Mouse (Mus musculus) stomach, embryonic 14.5 days (tissue): ENCODE measurements at regions not wholly inside any gene's neighbourhood (a gene's known extent, or its start where the extent isn't known, plus 50 kb on each side); places are given as distances from the start of the nearest gene placed in this dataset.

Source experiments
- ATAC-seq: fragments of 200-750 bp; cut with Nextera tagmentation; 2 replicates; pipeline ENCODE4 v1.8.0; 2017; ENCODE audit warnings: low read depth, moderate TSS enrichment; ENCODE audit not compliant: insufficient number of reproducible peaks, insufficient read depth, low FRiP score
- H3K27ac ChIP-seq: fragments of 300-500 bp; sonication (generic); 2 replicates; pipeline ENCODE4 v1.5.1; 2014; ENCODE audit warnings: mild to moderate bottlenecking, low read length, moderate library complexity, mixed read lengths
- H3K27me3 ChIP-seq: fragments of 300-500 bp; sonication (generic); 2 replicates; pipeline ENCODE4 v1.6.1; 2014; ENCODE audit warnings: low read length, control low read depth, mixed read lengths; ENCODE audit not compliant: control insufficient read depth, insufficient read depth
- H3K36me3 ChIP-seq: fragments of 300-500 bp; sonication (generic); 2 replicates; pipeline ENCODE4 v1.6.1; 2014; ENCODE audit warnings: mild to moderate bottlenecking, control low read depth, low read length, moderate library complexity, mixed read lengths; ENCODE audit not compliant: control insufficient read depth, insufficient read depth
- H3K4me1 ChIP-seq: fragments of 300-500 bp; sonication (generic); 2 replicates; pipeline ENCODE4 v1.6.1; 2014; ENCODE audit warnings: low read length, control low read depth, mixed read lengths; ENCODE audit not compliant: control insufficient read depth, insufficient read depth
- H3K4me2 ChIP-seq: fragments of 300-500 bp; sonication (generic); replicated peaks from 2 replicates; pipeline ENCODE4 v1.6.1; 2014; ENCODE audit warnings: low read depth, low read length, control low read depth
- H3K4me3 ChIP-seq: fragments of 300-500 bp; sonication (generic); 2 replicates; pipeline ENCODE4 v1.5.1; 2014; ENCODE audit warnings: low read depth, low read length, control low read depth
- H3K9ac ChIP-seq: fragments of 300-500 bp; sonication (generic); replicated peaks from 2 replicates; pipeline ENCODE4 v1.6.1; 2014; ENCODE audit warnings: low read depth, mild to moderate bottlenecking, control low read depth, low read length, moderate library complexity, mixed read lengths
- H3K9me3 ChIP-seq: fragments of 300-500 bp; sonication (generic); 2 replicates; pipeline ENCODE4 v1.6.1; 2016; ENCODE audit warnings: low read depth, low read length, control low read depth; ENCODE audit not compliant: control insufficient read depth
- WGBS: fragments of 180-500 bp; shearing (Covaris S2); extraction: QIAGEN DNeasy Blood & Tissue Kit; methylation state at CpG from one replicate; pipeline ENCODE4 v1.1.7; 2014; 5-methylcytosine and 5-hydroxymethylcytosine counted together

- no peak for ATAC-seq
- Histone ChIP-seq H3K9me3 (no peaks in the 10 kb centered on the region), H3K4me3 (no peak overlapping the region), H3K27me3 (no peaks in the 10 kb centered on the region), H3K36me3 (no peaks in the 10 kb centered on the region), H3K4me1 (no peaks in the 10 kb centered on the region), H3K27ac (no peak overlapping the region), H3K4me2 (no peak overlapping the region), H3K9ac (no peak overlapping the region)
- 88% methylated on average over 3 of the region's 3 CpGs for WGBS
These were observed 176.1 kb upstream of the Sash1 start for GRCm38 (mm10) chr10:9061979-9062378.

GRCm38 (mm10) chr10:9055274-9055673, 169.4 kb upstream of the Sash1 start:
- 77% methylated on average over 3 of the region's 3 CpGs for WGBS
- Histone ChIP-seq H3K27ac (no peak overlapping the region), H3K36me3 (no peaks in the 10 kb centered on the region)

GRCm38 (mm10) chr10:9053371-9053770, 167.5 kb upstream of the Sash1 start:
- Histone ChIP-seq H3K9me3 (no peaks in the 10 kb centered on the region), H3K36me3 (no peaks in the 10 kb centered on the region), H3K4me1 (no peaks in the 10 kb centered on the region), H3K4me3 (no peak overlapping the region), H3K9ac (no peak overlapping the region), H3K27me3 (no peaks in the 10 kb centered on the region), H3K4me2 (no peak overlapping the region), H3K27ac (no peak overlapping the region)
- WGBS, result 46% methylated on average over 4 of the region's 4 CpGs
- ATAC-seq, result no peak

More at GRCm38 (mm10) chr10:9055274-9055673, 169.4 kb upstream of the Sash1 start:
- Histone ChIP-seq H3K4me2 (no peak overlapping the region), H3K4me1 (no peaks in the 10 kb centered on the region), H3K9me3 (no peaks in the 10 kb centered on the region), H3K27me3 (no peaks in the 10 kb centered on the region), H3K9ac (no peak overlapping the region), H3K4me3 (no peak overlapping the region)
- no peak for ATAC-seq

GRCm38 (mm10) chr10:9047341-9047740, 161.5 kb upstream of the Sash1 start:
- Histone ChIP-seq H3K9ac (no peak overlapping the region), H3K4me3 (no peak overlapping the region), H3K27me3 (no peaks in the 10 kb centered on the region), H3K27ac (no peak overlapping the region), H3K4me2 (no peak overlapping the region), H3K36me3 (no peaks in the 10 kb centered on the region), H3K9me3 (no peaks in the 10 kb centered on the region), H3K4me1 (no peaks in the 10 kb centered on the region)
- WGBS, result 89% methylated on average over 4 of the region's 4 CpGs
- ATAC-seq, result no peak

- WGBS, result 86% methylated on average over 9 of the region's 9 CpGs
- no peak overlapping the region for H3K27ac ChIP-seq
- no peak overlapping the region for H3K9ac ChIP-seq
- no peaks in the 10 kb centered on the region for H3K27me3 ChIP-seq
- no peaks in the 10 kb centered on the region for H3K36me3 ChIP-seq
- H3K9me3 ChIP-seq, result no peaks in the 10 kb centered on the region
- no peak overlapping the region for H3K4me3 ChIP-seq
- ATAC-seq, result no peak
- H3K4me2 ChIP-seq, result no peak overlapping the region
- H3K4me1 ChIP-seq, result no peaks in the 10 kb centered on the region
These were observed 159.0 kb upstream of the Sash1 start for GRCm38 (mm10) chr10:9044746-9045370.

GRCm38 (mm10) chr10:9043507-9043906, 157.6 kb upstream of the Sash1 start:
- no peak overlapping the region for H3K4me2 ChIP-seq
- H3K9me3 ChIP-seq, result no peaks in the 10 kb centered on the region
- H3K36me3 ChIP-seq, result no peaks in the 10 kb centered on the region
- H3K27ac ChIP-seq, result no peak overlapping the region
- ATAC-seq, result no peak
- no peaks in the 10 kb centered on the region for H3K4me1 ChIP-seq
- no peak overlapping the region for H3K9ac ChIP-seq
- no peaks in the 10 kb centered on the region for H3K27me3 ChIP-seq
- no peak overlapping the region for H3K4me3 ChIP-seq
- WGBS, result 83% methylated on average over 1 of the region's 1 CpGs

GRCm38 (mm10) chr10:9030486-9030885, 144.6 kb upstream of the Sash1 start:
- 87% methylated on average over 6 of the region's 6 CpGs for WGBS
- ATAC-seq, result no peak
- H3K9ac ChIP-seq, result no peak overlapping the region
- H3K9me3 ChIP-seq, result no peaks in the 10 kb centered on the region
- no peak overlapping the region for H3K27ac ChIP-seq
- no peak overlapping the region for H3K4me3 ChIP-seq
- H3K4me1 ChIP-seq, result 0 out of 2 replicates have a peak, but pooled peaks cover 7% of the 10 kb centered on the region
- H3K27me3 ChIP-seq, result no peaks in the 10 kb centered on the region
- H3K4me2 ChIP-seq, result no peak overlapping the region
- H3K36me3 ChIP-seq, result no peaks in the 10 kb centered on the region

- no peaks in the 10 kb centered on the region for H3K27me3 ChIP-seq
- H3K9ac ChIP-seq, result no peak overlapping the region
- H3K9me3 ChIP-seq, result no peaks in the 10 kb centered on the region
- no peaks in the 10 kb centered on the region for H3K36me3 ChIP-seq
- H3K27ac ChIP-seq, result no peak overlapping the region
- H3K4me3 ChIP-seq, result no peak overlapping the region
- ATAC-seq, result no peak
- 0 out of 2 replicates have a peak, but pooled peaks cover 7% of the 10 kb centered on the region for H3K4me1 ChIP-seq
- WGBS, result 61% methylated on average over 6 of the region's 6 CpGs
- no peak overlapping the region for H3K4me2 ChIP-seq
These were observed 143.6 kb upstream of the Sash1 start for GRCm38 (mm10) chr10:9029506-9029905.
